Mouse (Mus musculus) right cerebral cortex, adult 2 months (tissue): ENCODE measurements at regions not wholly inside any gene's neighbourhood (a gene's known extent, or its start where the extent isn't known, plus 50 kb on each side); places are given as distances from the start of the nearest gene placed in this dataset.

Experiments
- DNase-seq, 2 experiments: peaks; one replicate each; pipeline ENCODE4 v3.0.0; 2021 to 2022; ENCODE audit warnings: low spot score in 2 of 2

GRCm38 (mm10) chr12:70523379-70523778 is 70.5 kb downstream of the Tmx1 start:
- no peak for DNase-seq

GRCm38 (mm10) chr12:70524703-70525102 is 71.8 kb downstream of the Tmx1 start:
- no peak for DNase-seq

GRCm38 (mm10) chr12:70531661-70532060 is 78.8 kb downstream of the Tmx1 start:
- no peak for DNase-seq

GRCm38 (mm10) chr12:70532225-70532624 is 79.3 kb downstream of the Tmx1 start:
- no peak for DNase-seq

- no peak for DNase-seq
These were observed 79.9 kb downstream of the Tmx1 start for GRCm38 (mm10) chr12:70532843-70533242.

DNA sequence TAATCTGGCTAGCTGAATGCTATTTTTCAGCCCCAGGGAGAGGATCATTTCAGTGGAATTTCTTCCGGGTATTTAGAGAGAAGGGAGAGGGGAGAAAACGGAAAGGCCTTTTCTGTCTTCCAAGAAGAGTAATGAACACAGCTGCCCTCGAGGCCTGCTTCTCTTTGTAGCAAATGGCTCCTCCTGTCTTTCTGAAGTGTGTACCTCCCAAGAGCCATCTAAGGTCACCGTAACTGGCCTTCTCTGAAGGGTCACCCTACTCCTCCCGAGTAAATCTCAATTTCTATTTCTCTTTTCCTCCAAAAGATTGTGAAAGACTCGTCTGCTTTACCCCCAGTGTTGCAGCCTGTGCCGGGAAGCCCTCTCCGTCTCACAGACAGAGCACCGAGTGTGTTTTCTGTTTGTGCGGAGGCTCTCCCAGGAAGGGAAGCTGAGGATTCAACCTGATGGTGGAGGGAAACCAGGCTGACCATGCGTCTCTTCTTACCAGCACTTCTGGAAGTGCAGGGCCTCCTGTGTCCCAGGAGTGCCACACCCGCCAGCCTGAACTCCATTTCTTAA is 80.6 kb downstream of the Tmx1 start:
- DNase-seq = no peak

GRCm38 (mm10) chr12:70539124-70539523 is 86.2 kb downstream of the Tmx1 start:
- no peak for DNase-seq

DNA sequence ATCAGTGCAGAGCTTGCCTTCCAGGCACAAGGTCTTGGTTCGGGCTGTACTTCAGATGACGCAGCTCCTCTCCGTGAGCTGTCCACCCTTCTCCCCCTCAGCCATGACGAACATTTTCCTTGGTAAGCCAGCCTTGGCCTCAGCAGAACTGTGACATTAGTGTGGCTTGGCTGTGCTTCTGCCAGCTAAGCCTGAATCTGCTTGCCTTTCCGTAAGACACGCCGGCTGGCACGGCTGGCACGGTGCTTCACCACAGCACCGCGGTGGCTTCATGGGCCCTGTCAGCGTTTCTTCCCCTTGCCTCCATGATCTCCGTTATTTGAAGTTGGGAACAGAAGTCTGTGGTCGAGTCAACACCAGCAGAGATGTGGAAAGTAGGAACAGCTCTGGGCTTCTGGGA is 87.0 kb downstream of the Tmx1 start:
- DNase-seq = no peak

GRCm38 (mm10) chr12:70541432-70541831 is 88.5 kb downstream of the Tmx1 start:
- DNase-seq = no peak

- no peak for DNase-seq
These were observed 90.4 kb downstream of the Tmx1 start for GRCm38 (mm10) chr12:70543299-70543698.

DNA sequence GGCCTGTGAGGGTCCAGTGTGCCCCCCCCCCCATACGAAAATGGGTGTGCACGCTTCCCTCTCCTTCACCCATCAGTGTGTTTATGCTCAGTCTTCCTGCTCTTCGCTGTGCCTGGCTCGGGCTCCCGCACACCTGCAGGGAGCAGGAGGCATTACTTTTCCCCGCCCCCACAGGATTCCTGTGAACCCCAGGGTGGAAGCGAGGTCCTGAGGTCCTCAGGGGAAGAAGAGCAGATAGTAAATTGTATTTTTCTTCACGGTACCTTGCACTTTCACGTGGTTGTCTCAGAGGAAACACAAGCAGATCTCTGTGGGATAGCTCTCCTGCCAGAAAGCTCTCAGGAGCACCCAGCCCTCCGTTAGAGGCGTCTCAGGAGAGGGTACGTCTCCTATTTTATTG is 91.4 kb downstream of the Tmx1 start:
- no peak for DNase-seq

- DNase-seq = peak; percentile 28 to 54
These were observed 92.1 kb downstream of the Tmx1 start for GRCm38 (mm10) chr12:70544850-70545510.

- DNase-seq = no peak
These were observed 94.3 kb downstream of the Tmx1 start for GRCm38 (mm10) chr12:70547199-70547598.

DNA sequence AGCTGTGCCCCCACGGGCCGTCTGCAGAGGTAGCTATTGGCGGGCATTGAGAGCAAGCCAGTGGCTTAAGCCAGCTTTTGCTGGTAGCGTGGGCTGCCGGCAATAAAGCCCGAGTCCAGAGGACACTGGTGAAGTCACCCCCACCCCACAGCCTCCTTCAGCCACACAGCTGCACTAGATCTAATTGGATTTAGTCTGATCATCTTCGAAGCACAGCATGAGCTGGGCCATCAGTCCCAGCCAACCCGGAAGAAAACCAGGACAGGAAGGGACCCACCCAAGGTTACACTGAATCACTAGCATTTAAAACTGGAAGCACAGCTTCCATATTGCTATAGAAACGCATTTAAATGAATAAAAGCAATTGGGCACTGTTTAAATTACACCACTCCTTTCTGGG is 96.4 kb downstream of the Tmx1 start:
- no peak for DNase-seq

DNA sequence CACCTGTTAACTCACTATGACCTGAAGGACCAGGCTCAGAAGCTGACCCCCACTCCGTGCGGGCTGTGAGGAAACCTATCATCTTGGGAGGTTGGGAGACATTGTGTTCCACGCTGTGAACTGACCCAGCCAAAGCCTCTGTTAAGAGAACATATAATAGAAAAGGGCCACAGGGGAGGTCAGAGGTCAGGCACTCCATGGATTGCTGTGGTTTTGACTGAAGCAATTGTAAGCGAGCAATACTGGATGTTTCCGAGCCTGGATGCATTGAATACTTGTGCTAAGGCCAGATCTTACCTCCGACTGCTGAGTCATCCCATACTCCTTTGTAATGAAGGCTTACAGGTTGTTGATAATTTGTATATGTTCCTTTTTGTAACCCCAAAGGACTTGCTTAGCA is 101.0 kb downstream of the Tmx1 start:
- no peak for DNase-seq

DNA sequence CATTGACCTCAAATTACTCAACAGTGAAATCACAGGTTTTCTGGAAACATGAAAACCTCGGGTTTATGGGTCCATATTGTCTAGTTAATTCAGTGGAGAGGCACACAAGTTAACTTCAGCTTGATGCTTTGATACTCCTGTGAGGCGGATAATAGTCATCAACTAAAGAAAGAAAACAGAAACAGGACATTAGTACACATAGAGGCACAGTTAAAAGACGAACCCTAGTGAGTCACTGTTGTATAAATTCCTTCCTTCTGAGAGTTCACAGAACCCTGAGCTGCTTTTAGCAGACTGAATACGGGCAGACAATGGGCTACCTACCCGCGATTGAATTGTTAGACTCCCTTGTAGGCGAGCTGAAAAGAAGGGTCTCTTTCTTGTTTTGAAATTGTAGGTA is 101.7 kb downstream of the Tmx1 start:
- no peak for DNase-seq

- no peak for DNase-seq
These were observed 102.8 kb downstream of the Tmx1 start for GRCm38 (mm10) chr12:70555723-70556122.

DNA sequence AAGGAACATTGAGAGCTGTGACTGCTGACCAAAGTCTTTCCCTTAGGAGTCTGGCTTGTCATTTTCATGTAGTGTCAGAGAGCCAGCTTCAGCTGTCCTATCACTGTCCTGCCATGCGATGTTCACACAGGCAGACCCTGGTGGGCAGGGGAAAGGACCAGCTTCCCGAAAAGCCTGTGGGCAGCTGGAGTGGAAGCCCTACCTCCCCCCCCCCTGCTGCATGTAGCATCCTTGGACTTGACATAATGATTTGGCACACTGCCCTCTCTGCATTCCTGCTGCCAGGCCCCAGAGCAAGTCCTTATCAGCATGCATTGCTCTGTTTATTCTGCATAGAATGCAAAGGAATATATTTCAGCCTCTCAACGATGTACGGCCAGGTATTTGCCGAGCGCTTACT is 103.9 kb downstream of the Tmx1 start:
- DNase-seq = no peak

DNA sequence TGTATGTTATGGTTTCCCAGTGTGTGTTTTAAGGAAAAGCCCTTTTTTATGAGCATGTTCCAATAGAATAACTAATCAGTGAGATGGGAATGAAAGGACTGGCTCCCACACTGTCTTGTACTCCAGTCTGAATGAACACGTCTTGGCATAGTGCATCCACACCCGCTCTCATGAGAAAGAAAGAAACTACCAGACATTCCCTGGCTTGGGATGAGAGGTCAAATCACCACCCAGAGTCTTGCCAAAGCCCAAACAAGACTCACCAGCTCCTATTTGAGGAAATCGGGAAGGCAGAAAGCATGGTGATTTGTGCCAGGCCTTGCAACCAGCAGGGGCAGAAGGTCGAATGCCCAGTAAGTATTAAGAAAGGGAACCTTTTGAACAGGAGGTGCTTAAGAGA is 110.6 kb downstream of the Tmx1 start:
- no peak for DNase-seq

DNA sequence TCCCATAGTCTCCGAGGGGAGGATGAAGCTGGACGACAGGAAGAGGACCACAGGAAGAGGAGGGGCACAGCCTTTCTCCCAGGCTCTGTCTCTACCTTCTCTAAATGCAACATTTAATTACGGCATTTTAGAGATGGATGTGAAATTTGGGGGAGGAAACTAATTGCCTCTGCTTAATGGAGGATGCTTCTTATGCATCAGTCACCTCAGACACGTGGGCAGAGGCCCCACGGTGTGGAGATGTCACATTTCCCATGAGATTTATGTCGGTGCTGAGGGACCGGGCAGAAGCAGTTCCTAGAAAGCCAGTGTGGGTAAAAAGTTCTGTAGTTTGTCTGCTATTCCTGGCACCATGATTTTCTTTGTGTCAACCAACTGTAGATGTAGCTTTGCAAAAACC is 122.8 kb downstream of the Tmx1 start:
- no peak for DNase-seq

DNA sequence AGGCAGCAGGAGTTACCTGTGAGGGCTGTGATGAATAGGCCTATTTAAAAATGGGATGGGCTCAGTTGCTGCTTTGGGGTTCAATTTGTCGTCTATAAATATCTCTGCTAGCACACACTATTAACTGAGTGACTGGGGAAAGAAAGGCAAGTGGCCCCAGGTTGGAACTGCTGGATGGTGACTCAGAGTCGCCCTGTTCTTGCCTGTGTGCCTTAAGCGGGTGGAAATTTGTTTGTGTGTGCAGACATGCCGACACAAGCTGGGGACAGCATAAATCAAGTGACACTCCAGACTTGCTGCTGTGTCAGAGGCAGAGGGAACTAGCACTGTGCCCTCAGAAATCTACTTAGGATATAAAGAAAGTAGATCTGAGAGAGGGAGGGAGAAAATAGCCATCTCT is 124.9 kb downstream of the Tmx1 start:
- DNase-seq = no peak

DNA sequence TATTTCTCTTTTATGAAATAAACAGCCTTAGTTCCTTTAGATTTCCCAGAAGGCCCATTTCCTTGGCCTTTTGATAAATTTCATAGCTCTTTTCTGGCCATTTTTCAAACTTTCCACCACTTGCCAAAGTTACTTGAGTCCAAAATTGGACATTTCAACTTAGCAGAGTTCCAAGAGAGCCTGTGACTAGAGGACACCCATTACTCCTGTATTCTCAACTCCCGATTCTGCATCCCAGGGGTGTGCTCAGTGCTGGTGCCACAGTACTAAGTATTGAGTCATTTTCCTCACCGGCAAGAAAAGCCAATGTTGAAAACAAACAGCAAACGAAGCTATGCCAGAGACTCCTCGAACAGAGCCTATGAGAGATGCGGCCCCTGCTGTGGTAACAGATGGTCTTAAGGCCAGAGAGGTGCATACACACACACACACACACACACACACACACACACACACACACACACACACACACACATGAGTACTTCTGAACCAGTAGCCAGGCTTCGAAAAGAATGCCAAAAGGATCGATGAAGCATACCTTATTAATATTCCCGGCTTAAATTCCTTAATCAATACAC is 126.5 kb downstream of the Tmx1 start:
- no peak for DNase-seq

- DNase-seq = no peak
These were observed 133.3 kb downstream of the Tmx1 start for GRCm38 (mm10) chr12:70586181-70586580.

- DNase-seq = no peak
These were observed 135.3 kb downstream of the Tmx1 start for GRCm38 (mm10) chr12:70588234-70588633.
